In the genomic region with DNA sequence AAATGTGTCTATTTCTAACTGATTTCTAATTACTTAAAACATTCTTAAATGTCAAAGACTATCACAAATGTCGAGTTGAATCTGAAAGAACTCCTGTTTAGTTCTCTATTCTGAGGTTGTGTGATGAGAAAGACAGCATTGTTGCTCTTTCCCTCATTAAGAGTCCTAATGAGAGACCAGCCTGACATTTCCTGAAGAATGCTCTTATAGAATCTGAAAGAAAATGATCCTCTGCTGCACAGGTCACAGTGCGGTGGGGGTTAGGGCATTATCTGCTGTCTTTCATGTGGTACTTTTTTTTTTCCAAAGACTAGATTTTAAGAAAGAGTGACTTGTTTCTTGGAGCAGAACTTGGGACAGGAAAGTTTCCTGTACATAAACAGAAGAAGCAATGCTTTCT, we compare ENCODE assay signal across 25 mouse cellular contexts.
A peak's percentile ranks its signal among the peaks of the same experiment; 100 is the strongest.
DNase-seq lines count a peak whose midpoint lies in the region; ATAC-seq and TF ChIP-seq lines count a peak whose summit lies in the region.
"Had no signal": no experiment of that assay in that cellular context is flagged by ENCODE, and none has a peak within 500 bp of the region (broad histone marks: within the 10 kb centered on the region; RNA-seq: fewer than 3 reads in every experiment).

No protein-coding gene starts in this region.

- H3K4me3 ChIP-seq in forebrain, embryonic 12.5 days (replicated peaks), result no peak overlapping the region
- no peak overlapping the region for H3K4me3 ChIP-seq in forebrain, postnatal 0 days (ENCODE audit: low read depth, low read length)
- H3K4me3 ChIP-seq: embryonic facial prominence, embryonic 15.5 days; heart, embryonic 12.5 days; heart, embryonic 15.5 days; hindbrain, embryonic 10.5 days; hindbrain, embryonic 13.5 days; intestine, embryonic 15.5 days had no signal

- no peak overlapping the region for H3K4me2 ChIP-seq in forebrain, embryonic 12.5 days
- no peak overlapping the region for H3K4me2 ChIP-seq in forebrain, postnatal 0 days (ENCODE audit: low read depth)
- H3K4me2 ChIP-seq: embryonic facial prominence, embryonic 15.5 days; heart, embryonic 12.5 days; heart, embryonic 15.5 days; hindbrain, embryonic 13.5 days; intestine, embryonic 15.5 days had no signal

- no peaks in the 10 kb centered on the region for H3K27me3 ChIP-seq in forebrain, embryonic 12.5 days
- no peaks in the 10 kb centered on the region for H3K27me3 ChIP-seq in forebrain, postnatal 0 days (ENCODE audit: insufficient read depth, low read length)
- H3K27me3 ChIP-seq: embryonic facial prominence, embryonic 15.5 days; heart, embryonic 12.5 days; heart, embryonic 15.5 days; hindbrain, embryonic 13.5 days; intestine, embryonic 15.5 days; Patski had no signal

- TF ChIP-seq CTCF in forebrain, postnatal 0 days (IDR thresholded peaks at IDR 0.05; ENCODE audit: low read depth), result no peak

- no peak overlapping the region for H3K27ac ChIP-seq in forebrain, embryonic 12.5 days
- H3K27ac ChIP-seq in forebrain, postnatal 0 days (ENCODE audit: low read depth, low read length), result no peak overlapping the region
- H3K27ac ChIP-seq: embryonic facial prominence, embryonic 15.5 days; heart, embryonic 15.5 days; hindbrain, embryonic 10.5 days; hindbrain, embryonic 13.5 days; intestine, embryonic 15.5 days had no signal

- 11% methylated on average over 2 of the region's 2 CpGs for WGBS in forebrain, embryonic 12.5 days
- WGBS in forebrain, postnatal 0 days, result 8% methylated on average over 2 of the region's 2 CpGs

- peak; percentile 29 for DNase-seq in embryo, embryonic 10 days (ENCODE audit: low spot score)
- no peak for DNase-seq in embryo, embryonic 11 days
- no peak for DNase-seq in forebrain, postnatal 0 days
- peak; percentile 81 for DNase-seq in retina, embryonic 14.5 days (ENCODE audit: low spot score)
- no peak for DNase-seq in kidney, postnatal 10 days
- DNase-seq: adrenal gland, postnatal 10 days; adrenal gland, postnatal 36 days; cerebellum, adult 11 months; cerebellum, adult 2 months; cerebellum, adult 9-11 months; cerebellum, postnatal 25 days; gastrocnemius, postnatal 25 days; heart, adult 18-20 months; heart, postnatal 10 days; heart, postnatal 36 days; kidney, adult 11 months had no signal

- H3K36me3 ChIP-seq in forebrain, embryonic 12.5 days (replicated peaks), result no peaks in the 10 kb centered on the region
- no peaks in the 10 kb centered on the region for H3K36me3 ChIP-seq in forebrain, postnatal 0 days (ENCODE audit: insufficient read depth)
- H3K36me3 ChIP-seq: embryonic facial prominence, embryonic 15.5 days; heart, embryonic 12.5 days; heart, embryonic 15.5 days; hindbrain, embryonic 10.5 days; hindbrain, embryonic 13.5 days; intestine, embryonic 15.5 days had no signal

- ATAC-seq in forebrain, embryonic 12.5 days (ENCODE audit: low FRiP score), result 0 out of 2 replicates have a peak, but pooled peaks have one; percentile 39
- ATAC-seq in forebrain, postnatal 0 days, result no peak
- ATAC-seq: hindbrain, embryonic 16.5 days; intestine, embryonic 15.5 days; Patski had no signal

- no peaks in the 10 kb centered on the region for H3K9me3 ChIP-seq in forebrain, embryonic 12.5 days
- no peaks in the 10 kb centered on the region for H3K9me3 ChIP-seq in forebrain, postnatal 0 days (ENCODE audit: low read length)
- H3K9me3 ChIP-seq: embryonic facial prominence, embryonic 15.5 days; heart, embryonic 12.5 days; heart, embryonic 15.5 days; hindbrain, embryonic 10.5 days; hindbrain, embryonic 13.5 days; intestine, embryonic 15.5 days had no signal

- H3K9ac ChIP-seq in forebrain, embryonic 12.5 days, result no peak overlapping the region
- H3K9ac ChIP-seq in forebrain, postnatal 0 days, result no peak overlapping the region
- H3K9ac ChIP-seq: embryonic facial prominence, embryonic 15.5 days; heart, embryonic 12.5 days; heart, embryonic 15.5 days; hindbrain, embryonic 13.5 days; intestine, embryonic 15.5 days had no signal

- H3K4me1 ChIP-seq in forebrain, embryonic 12.5 days, result no peaks in the 10 kb centered on the region
- H3K4me1 ChIP-seq in forebrain, postnatal 0 days (ENCODE audit: insufficient read depth), result no peaks in the 10 kb centered on the region
- H3K4me1 ChIP-seq: embryonic facial prominence, embryonic 15.5 days; heart, embryonic 12.5 days; heart, embryonic 15.5 days; hindbrain, embryonic 13.5 days; intestine, embryonic 15.5 days had no signal

Comparison
In these comparisons a context has a peak if more than half of its experiments do, and no peak if none do; other contexts are left out.
1. DNase-seq: peak in embryo, embryonic 10 days (single experiment) and retina, embryonic 14.5 days (single experiment); none in embryo, embryonic 11 days (single experiment), forebrain, postnatal 0 days (single experiment) and kidney, postnatal 10 days (single experiment).